Mouse (Mus musculus): ENCODE data around the gene Vmn1r204. TPM values are rescaled to one million over a fixed set of nuclear protein-coding genes. Genes with fewer than 3 reads are reported as not detected.
A peak's percentile ranks its signal among the peaks of the same experiment; 100 is the strongest.
"Not testable (repeated sequence)": the region's sequence is repeated elsewhere in the genome, so short reads cannot be mapped to it uniquely, and the experiment has no call there.

Vmn1r204 gene
- total RNA-seq (2021), result not detected
- long read RNA-seq, result 0 reads

- DNase-seq (ENCODE audit: low spot score in 2 of 2), result not testable (repeated sequence)
These were observed at the start of gene Vmn1r204 for GRCm38 (mm10) chr13:22552898-22553297. Gene Vmn1r204 (plus strand): TSS chr13:22553198.

GRCm38 (mm10) chr13:22505281-22505680, 47.7 kb upstream of the Vmn1r204 start, which contains the start of gene Vmn1r202:
Gene Vmn1r202 (minus strand): TSS chr13:22505381.
- DNase-seq (ENCODE audit: low spot score in 2 of 2), result no peak

- DNase-seq (ENCODE audit: low spot score in 2 of 2), result no peak
These were observed 35.2 kb upstream of the Vmn1r204 start, which contains the start of gene Vmn1r203 for GRCm38 (mm10) chr13:22517814-22518213. Gene Vmn1r203 (plus strand): TSS chr13:22518114.

GRCm38 (mm10) chr13:22574911-22575310, 21.9 kb downstream of the Vmn1r204 start:
- not testable (repeated sequence) for DNase-seq (ENCODE audit: low spot score in 2 of 2)

GRCm38 (mm10) chr13:22583336-22583735, 30.3 kb downstream of the Vmn1r204 start:
- DNase-seq (ENCODE audit: low spot score in 2 of 2), result peak in 1 of 2 experiments; percentile 32

GRCm38 (mm10) chr13:22592900-22593299, 39.9 kb downstream of the Vmn1r204 start, which contains the start of gene Vmn1r205:
Gene Vmn1r205 (minus strand): TSS chr13:22593000.
- DNase-seq (ENCODE audit: low spot score in 2 of 2), result no peak

Other genes starting within 250 kb of the Vmn1r204 start
- not detected for gene Vmn1r197, start 228.6 kb upstream of the Vmn1r204 start, total RNA-seq (2021)
- gene Vmn1r198, start 202.8 kb upstream of the Vmn1r204 start, total RNA-seq (2021), result not detected
- gene Vmn1r199, start 173.4 kb upstream of the Vmn1r204 start, total RNA-seq (2021), result not detected
- gene Vmn1r200, start 162.8 kb upstream of the Vmn1r204 start, total RNA-seq (2021), result not detected
- not detected for gene Vmn1r201, start 81.3 kb upstream of the Vmn1r204 start, total RNA-seq (2021)
- under 1 TPM in 1 of 2 experiments, not detected in 1; 0.07 TPM for gene Vmn1r202, start 47.8 kb upstream of the Vmn1r204 start, total RNA-seq (2021)
- not detected for gene Vmn1r203, start 35.1 kb upstream of the Vmn1r204 start, total RNA-seq (2021)
- gene Vmn1r205, start 39.8 kb downstream of the Vmn1r204 start, total RNA-seq (2021), result not detected
- not detected for gene Vmn1r206, start 71.1 kb downstream of the Vmn1r204 start, total RNA-seq (2021)
- under 1 TPM; 0.12 to 0.13 TPM for gene Vmn1r207-ps, start 176.4 kb downstream of the Vmn1r204 start, total RNA-seq (2021)
- gene Vmn1r208, start 224.2 kb downstream of the Vmn1r204 start, total RNA-seq (2021), result not detected

Measured in layer of hippocampus, adult 18-20 months (tissue).